18 mouse cellular contexts compared by ENCODE assay signal in genomic region chr15:95810357-95810761, GRCm38 (mm10). TPM values are rescaled to one million over a fixed set of nuclear protein-coding genes. Genes with fewer than 3 reads are reported as not detected.
A peak's percentile ranks its signal among the peaks of the same experiment; 100 is the strongest.
DNase-seq lines count a peak whose midpoint lies in the region; ATAC-seq and TF ChIP-seq lines count a peak whose summit lies in the region.
"Had no signal": no experiment of that assay in that cellular context is flagged by ENCODE, and none has a peak within 500 bp of the region (broad histone marks: within the 10 kb centered on the region; RNA-seq: fewer than 3 reads in every experiment).

No protein-coding gene starts in this region.

- no peak for TF ChIP-seq CTCF in liver, postnatal 0 days (IDR thresholded peaks at IDR 0.05; ENCODE audit: low read depth)
- no peak for TF ChIP-seq CTCF in lung, adult 2 months (IDR thresholded peaks at IDR 0.05; ENCODE audit: insufficient read depth, low read length)
- TF ChIP-seq CTCF in stomach, postnatal 0 days (IDR thresholded peaks at IDR 0.05; ENCODE audit: low read depth): no peak

- H3K9ac ChIP-seq in liver, postnatal 0 days (replicated peaks): no peak overlapping the region
- no peak overlapping the region for H3K9ac ChIP-seq in liver, embryonic 11.5 days (ENCODE audit: low read depth, low read length)
- H3K9ac ChIP-seq in stomach, postnatal 0 days (ENCODE audit: low read length): no peak overlapping the region
- H3K9ac ChIP-seq: hindbrain, embryonic 15.5 days; liver, embryonic 13.5 days; neural tube, embryonic 15.5 days had no signal

- H3K4me1 ChIP-seq in liver, postnatal 0 days (ENCODE audit: insufficient read depth): peaks cover 6% of the 10 kb centered on the region
- peaks cover 9% of the 10 kb centered on the region; the same call in 1 of the 2 replicates for H3K4me1 ChIP-seq in liver, embryonic 11.5 days (replicated peaks; ENCODE audit: control insufficient read depth, insufficient read depth, low read length)
- peaks cover 20% of the 10 kb centered on the region for H3K4me1 ChIP-seq in lung, adult 2 months (ENCODE audit: control insufficient read depth, insufficient read depth, low read length)
- no peaks in the 10 kb centered on the region; the same call in 1 of the 2 replicates for H3K4me1 ChIP-seq in stomach, postnatal 0 days (replicated peaks; ENCODE audit: control insufficient read depth, insufficient read depth)

- TF ChIP-seq POLR2A in lung, adult 2 months (IDR thresholded peaks at IDR 0.05; ENCODE audit: borderline replicate concordance, extremely low read depth, low read depth, low read length): no peak

- no peak overlapping the region for H3K4me3 ChIP-seq in liver, postnatal 0 days (ENCODE audit: low read depth, low read length)
- H3K4me3 ChIP-seq in liver, embryonic 11.5 days (ENCODE audit: low read depth, low read length): no peak overlapping the region
- H3K4me3 ChIP-seq in lung, adult 2 months (replicated peaks; ENCODE audit: extremely low read depth, low read depth, low read length): no peak overlapping the region
- no peak overlapping the region for H3K4me3 ChIP-seq in stomach, postnatal 0 days (ENCODE audit: low read depth, low read length)
- H3K4me3 ChIP-seq: forebrain, embryonic 10.5 days; heart, embryonic 10.5 days; hindbrain, embryonic 15.5 days; liver, embryonic 13.5 days; midbrain, embryonic 10.5 days; neural tube, embryonic 15.5 days had no signal

- no peak for DNase-seq in liver, postnatal 0 days
- no peak for DNase-seq in liver, embryonic 11.5 days (ENCODE audit: low spot score)
- peak; percentile 45 for DNase-seq in lung, adult 2 months
- peak; percentile 45 for DNase-seq in lung, postnatal 10 days
- no peak for DNase-seq in stomach, postnatal 0 days (ENCODE audit: low spot score)
- no peak for DNase-seq in embryo, embryonic 11 days
- DNase-seq in heart, adult 18-20 months: no peak
- DNase-seq: adrenal gland, postnatal 14 days; cerebellum, adult 9-10 months; kidney, adult 2 months; kidney, postnatal 14 days; liver, embryonic 13.5 days; thymus, adult 2 months had no signal

- no peak overlapping the region; the same call in 1 of the 2 replicates for H3K27ac ChIP-seq in liver, postnatal 0 days (ENCODE audit: low read depth)
- no peak overlapping the region for H3K27ac ChIP-seq in liver, embryonic 11.5 days (ENCODE audit: low read depth, low read length)
- H3K27ac ChIP-seq in stomach, postnatal 0 days (replicated peaks): no peak overlapping the region
- H3K27ac ChIP-seq: forebrain, embryonic 10.5 days; heart, embryonic 10.5 days; hindbrain, embryonic 15.5 days; liver, embryonic 13.5 days; midbrain, embryonic 10.5 days; neural tube, embryonic 15.5 days had no signal

- H3K27me3 ChIP-seq in liver, postnatal 0 days (ENCODE audit: insufficient read depth, low read length): no peaks in the 10 kb centered on the region
- H3K27me3 ChIP-seq in liver, embryonic 11.5 days (replicated peaks; ENCODE audit: control insufficient read depth, insufficient read depth, low read length): no peaks in the 10 kb centered on the region
- H3K27me3 ChIP-seq in stomach, postnatal 0 days (ENCODE audit: control insufficient read depth, insufficient read depth, low read length): no peaks in the 10 kb centered on the region
- H3K27me3 ChIP-seq: hindbrain, embryonic 15.5 days; liver, embryonic 13.5 days; neural tube, embryonic 15.5 days had no signal

- WGBS in liver, postnatal 0 days (ENCODE audit: insufficient replicate concordance): 58% methylated on average over 4 of the region's 4 CpGs
- 81% methylated on average over 4 of the region's 4 CpGs for WGBS in liver, embryonic 11.5 days
- WGBS in lung, adult 2 months: 35% methylated on average over 4 of the region's 4 CpGs
- 65% methylated on average over 4 of the region's 4 CpGs for WGBS in stomach, postnatal 0 days

- H3K9me3 ChIP-seq in liver, postnatal 0 days (ENCODE audit: low read length): no peaks in the 10 kb centered on the region
- peaks cover 3% of the 10 kb centered on the region; the same call in 1 of the 2 replicates for H3K9me3 ChIP-seq in liver, embryonic 11.5 days (ENCODE audit: control insufficient read depth, low read length)
- no peaks in the 10 kb centered on the region for H3K9me3 ChIP-seq in stomach, postnatal 0 days (ENCODE audit: control insufficient read depth, low read length)
- H3K9me3 ChIP-seq: heart, embryonic 10.5 days; hindbrain, embryonic 15.5 days; liver, embryonic 13.5 days; midbrain, embryonic 10.5 days; neural tube, embryonic 15.5 days had no signal

- TF ChIP-seq EP300 in liver, postnatal 0 days (IDR thresholded peaks at IDR 0.05; ENCODE audit: low read depth): no peak
- no peak for TF ChIP-seq EP300 in stomach, postnatal 0 days (optimal IDR thresholded peaks at IDR 0.05)

- 0 out of 2 replicates have a peak, but pooled peaks cover 4% of the 10 kb centered on the region for H3K36me3 ChIP-seq in liver, postnatal 0 days (replicated peaks; ENCODE audit: insufficient read depth, low read length)
- H3K36me3 ChIP-seq in liver, embryonic 11.5 days (ENCODE audit: control insufficient read depth, insufficient read depth, low read length): peaks cover 8% of the 10 kb centered on the region; the same call in 1 of the 2 replicates
- no peaks in the 10 kb centered on the region for H3K36me3 ChIP-seq in stomach, postnatal 0 days (ENCODE audit: control insufficient read depth, insufficient read depth, low read length)
- H3K36me3 ChIP-seq: hindbrain, embryonic 15.5 days had no signal

- H3K4me2 ChIP-seq in liver, postnatal 0 days (ENCODE audit: low read depth, low read length): peak overlapping the region; percentile 26; the same call in 1 of the 2 replicates
- no peak overlapping the region for H3K4me2 ChIP-seq in liver, embryonic 11.5 days
- H3K4me2 ChIP-seq in stomach, postnatal 0 days (replicated peaks; ENCODE audit: low read depth): no peak overlapping the region
- H3K4me2 ChIP-seq: hindbrain, embryonic 15.5 days; liver, embryonic 13.5 days; neural tube, embryonic 15.5 days had no signal

- peak; percentile 29; the same call in 1 of the 2 replicates for ATAC-seq in liver, postnatal 0 days
- ATAC-seq in liver, embryonic 11.5 days (replicated peaks; ENCODE audit: low FRiP score): no peak
- peak; percentile 53 for ATAC-seq in stomach, postnatal 0 days (ENCODE audit: low FRiP score, low TSS enrichment)

RNA-seq across cellular contexts. Expression of gene Ano6, which starts 19.7 kb away (rescaled TPM):
- polyA plus RNA-seq in liver, postnatal 0 days (2015; fragmentation: Nextera tagmentation; extraction: Ambion mirVana): 6.0 and 6.9 TPM in 2 replicates
- 28.3 and 30.1 TPM in 2 replicates for polyA plus RNA-seq in liver, embryonic 11.5 days (2014; fragmentation: Nextera tagmentation; extraction: Ambion mirVana)
- 47.6 and 63.1 TPM in 2 replicates for polyA plus RNA-seq in lung, adult 2 months (2012; rRNA removed)
- polyA plus RNA-seq in stomach, postnatal 0 days (2015; fragmentation: Nextera tagmentation; extraction: Ambion mirVana): 16.2 and 16.5 TPM in 2 replicates
- total RNA-seq in heart, adult 18-20 months (2021): 10 to 100 TPM; 15.9 to 18.3 TPM

Comparison
In these comparisons a context has a peak if more than half of its experiments do, and no peak if none do; other contexts are left out.
1. DNase-seq: peak in lung, adult 2 months (single experiment) and lung, postnatal 10 days (single experiment); none in liver, postnatal 0 days (single experiment), liver, embryonic 11.5 days (single experiment), stomach, postnatal 0 days (single experiment), embryo, embryonic 11 days (single experiment) and heart, adult 18-20 months (0 of 2).